In the genomic region with DNA sequence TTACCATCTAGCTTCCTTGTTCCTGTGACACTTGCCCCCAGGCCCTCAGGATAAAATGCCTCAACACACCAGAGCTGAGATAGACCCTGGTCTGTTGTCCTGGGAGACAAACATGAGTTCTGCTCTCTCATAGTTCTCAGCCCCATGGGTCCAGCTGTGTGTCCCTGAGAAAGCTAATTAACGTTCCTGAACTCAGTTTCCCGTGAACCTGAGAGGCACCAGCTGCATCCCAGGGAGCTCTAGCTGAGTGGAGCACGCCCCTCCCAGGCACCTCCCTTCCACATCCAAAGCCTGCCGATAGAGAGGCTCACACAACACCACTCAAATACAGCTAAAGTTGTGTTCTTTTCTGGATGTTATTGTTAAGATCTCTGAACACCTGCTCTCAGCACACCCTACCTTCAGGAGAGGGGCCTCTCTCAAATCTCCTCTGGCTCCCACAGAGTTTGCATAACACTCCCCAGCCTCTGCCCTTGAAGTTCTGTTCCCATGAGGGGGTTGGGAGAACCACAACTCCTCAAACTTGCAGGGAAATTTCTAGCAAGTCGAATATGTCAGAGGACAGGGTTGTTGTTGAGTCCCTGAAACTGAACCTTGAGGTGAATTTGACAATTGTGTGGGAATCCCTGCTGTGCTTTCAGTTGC, we compare ENCODE assay signal across 17 mouse cellular contexts. TPM values are rescaled to one million over a fixed set of nuclear protein-coding genes. Genes with fewer than 3 reads are reported as not detected.
DNase-seq lines count a peak whose midpoint lies in the region; ATAC-seq lines count a peak whose summit lies in the region.
"Had no signal": no experiment of that assay in that cellular context is flagged by ENCODE, and none has a peak within 500 bp of the region (broad histone marks: within the 10 kb centered on the region; RNA-seq: fewer than 3 reads in every experiment).

No protein-coding gene starts in this region.

- no peak overlapping the region for H3K4me2 ChIP-seq in forebrain, embryonic 15.5 days (replicated peaks)
- no peak overlapping the region for H3K4me2 ChIP-seq in lung, embryonic 16.5 days (ENCODE audit: low read depth, low read length)
- no peak overlapping the region for H3K4me2 ChIP-seq in intestine, embryonic 16.5 days (ENCODE audit: low read depth, low read length)
- H3K4me2 ChIP-seq: heart, embryonic 15.5 days; hindbrain, embryonic 15.5 days; midbrain, embryonic 15.5 days had no signal

- H3K4me1 ChIP-seq in forebrain, embryonic 10.5 days, result peaks cover 68% of the 10 kb centered on the region
- peaks cover 4% of the 10 kb centered on the region for H3K4me1 ChIP-seq in forebrain, embryonic 15.5 days
- H3K4me1 ChIP-seq in lung, embryonic 16.5 days (replicated peaks; ENCODE audit: control insufficient read depth, insufficient read depth, low read length), result peaks cover 27% of the 10 kb centered on the region
- H3K4me1 ChIP-seq in intestine, embryonic 16.5 days (ENCODE audit: control insufficient read depth, insufficient read depth, low read length), result peaks cover 53% of the 10 kb centered on the region

- no peak overlapping the region for H3K9ac ChIP-seq in forebrain, embryonic 15.5 days (replicated peaks)
- no peak overlapping the region for H3K9ac ChIP-seq in lung, embryonic 16.5 days (ENCODE audit: low read length)
- no peak overlapping the region for H3K9ac ChIP-seq in intestine, embryonic 16.5 days (ENCODE audit: low read depth, low read length)
- H3K9ac ChIP-seq: forebrain, postnatal 0 days; heart, embryonic 15.5 days; hindbrain, embryonic 15.5 days; midbrain, embryonic 15.5 days had no signal

- no peak for DNase-seq in forebrain, embryonic 10.5 days (ENCODE audit: extremely low spot score, low spot score)
- DNase-seq in lung, postnatal 25 days (ENCODE audit: low spot score), result no peak
- DNase-seq in retina, postnatal 1 day, result peak; percentile 41
- no peak for DNase-seq in gastrocnemius, adult 8-10 months (ENCODE audit: low spot score in 2 of 2)
- DNase-seq in ovary, postnatal 10 days (ENCODE audit: low spot score), result no peak
- DNase-seq: adrenal gland, postnatal 36 days; cerebellum, postnatal 36 days; forebrain, postnatal 0 days; gastrocnemius, postnatal 14 days; layer of hippocampus, adult 9-11 months had no signal

- WGBS in forebrain, embryonic 10.5 days, result 10% methylated on average over 5 of the region's 5 CpGs
- WGBS in forebrain, embryonic 15.5 days, result 13% methylated on average over 5 of the region's 5 CpGs
- WGBS in lung, embryonic 16.5 days, result 19% methylated on average over 5 of the region's 5 CpGs
- 19% methylated on average over 5 of the region's 5 CpGs for WGBS in intestine, embryonic 16.5 days

- no peak overlapping the region for H3K4me3 ChIP-seq in forebrain, embryonic 10.5 days
- H3K4me3 ChIP-seq in forebrain, embryonic 15.5 days, result no peak overlapping the region
- no peak overlapping the region for H3K4me3 ChIP-seq in lung, embryonic 16.5 days (ENCODE audit: low read length)
- H3K4me3 ChIP-seq in intestine, embryonic 16.5 days (ENCODE audit: low read length), result no peak overlapping the region
- H3K4me3 ChIP-seq: heart, embryonic 15.5 days; hindbrain, embryonic 15.5 days; midbrain, embryonic 15.5 days had no signal

- no peaks in the 10 kb centered on the region for H3K36me3 ChIP-seq in forebrain, embryonic 10.5 days (replicated peaks)
- no peaks in the 10 kb centered on the region for H3K36me3 ChIP-seq in forebrain, embryonic 15.5 days
- H3K36me3 ChIP-seq in lung, embryonic 16.5 days (ENCODE audit: control insufficient read depth, insufficient read depth, low read length), result no peaks in the 10 kb centered on the region
- H3K36me3 ChIP-seq in intestine, embryonic 16.5 days (ENCODE audit: control insufficient read depth, insufficient read depth, low read length), result no peaks in the 10 kb centered on the region
- H3K36me3 ChIP-seq: heart, embryonic 15.5 days; hindbrain, embryonic 15.5 days; midbrain, embryonic 15.5 days had no signal

- H3K27me3 ChIP-seq in forebrain, embryonic 10.5 days (ENCODE audit: poor library complexity, severe bottlenecking), result no peaks in the 10 kb centered on the region
- no peaks in the 10 kb centered on the region for H3K27me3 ChIP-seq in forebrain, embryonic 15.5 days
- H3K27me3 ChIP-seq in lung, embryonic 16.5 days (ENCODE audit: control insufficient read depth, insufficient read depth, low read depth, low read length), result no peaks in the 10 kb centered on the region; the same call in 1 of the 2 replicates
- no peaks in the 10 kb centered on the region for H3K27me3 ChIP-seq in intestine, embryonic 16.5 days (replicated peaks; ENCODE audit: control insufficient read depth, insufficient read depth, low read length)
- H3K27me3 ChIP-seq: heart, embryonic 15.5 days; hindbrain, embryonic 15.5 days; midbrain, embryonic 15.5 days had no signal

- H3K9me3 ChIP-seq in forebrain, embryonic 10.5 days, result no peaks in the 10 kb centered on the region
- H3K9me3 ChIP-seq in forebrain, embryonic 15.5 days, result no peaks in the 10 kb centered on the region
- no peaks in the 10 kb centered on the region for H3K9me3 ChIP-seq in lung, embryonic 16.5 days (ENCODE audit: control insufficient read depth, low read length)
- H3K9me3 ChIP-seq in intestine, embryonic 16.5 days (ENCODE audit: control insufficient read depth, low read length), result no peaks in the 10 kb centered on the region
- H3K9me3 ChIP-seq: heart, embryonic 15.5 days; hindbrain, embryonic 15.5 days; midbrain, embryonic 15.5 days had no signal

- ATAC-seq in forebrain, embryonic 15.5 days (replicated peaks), result no peak
- ATAC-seq in lung, embryonic 16.5 days (ENCODE audit: low read depth), result peak; percentile 58; the same call in 1 of the 2 replicates
- ATAC-seq in intestine, embryonic 16.5 days, result peak; percentile 24
- ATAC-seq: forebrain, postnatal 0 days; midbrain, embryonic 15.5 days had no signal

- H3K27ac ChIP-seq in forebrain, embryonic 10.5 days, result peak overlapping the region; percentile 81
- H3K27ac ChIP-seq in forebrain, embryonic 15.5 days (replicated peaks), result no peak overlapping the region
- H3K27ac ChIP-seq in lung, embryonic 16.5 days (ENCODE audit: low read length), result 0 out of 2 replicates have a peak overlapping the region, but pooled peaks have one; percentile 12
- no peak overlapping the region for H3K27ac ChIP-seq in intestine, embryonic 16.5 days (ENCODE audit: low read length)
- H3K27ac ChIP-seq: heart, embryonic 15.5 days; hindbrain, embryonic 15.5 days; macrophage; midbrain, embryonic 15.5 days had no signal

RNA-seq across cellular contexts. Expression of a gene that starts 28.4 kb away (rescaled TPM):
- polyA plus RNA-seq in forebrain, embryonic 10.5 days (2016; fragmentation: Nextera tagmentation; extraction: Ambion mirVana), result 22.1 and 25.5 TPM in 2 replicates
- polyA plus RNA-seq in forebrain, embryonic 15.5 days (2015; fragmentation: Nextera tagmentation; extraction: Ambion mirVana), result 7.0 and 7.6 TPM in 2 replicates
- polyA plus RNA-seq in lung, embryonic 16.5 days (2015; fragmentation: Nextera tagmentation; extraction: Ambion mirVana), result 18.0 and 19.5 TPM in 2 replicates
- polyA plus RNA-seq in intestine, embryonic 16.5 days (2015; fragmentation: Nextera tagmentation; extraction: Ambion mirVana), result 10.9 and 11.8 TPM in 2 replicates
- total RNA-seq in gastrocnemius, adult 8-10 months (2022), result 10 to 100 TPM; 44.2 to 62.0 (median 46.1) TPM

Comparison
In these comparisons a context has a peak if more than half of its experiments do, and no peak if none do; other contexts are left out.
1. H3K27ac ChIP-seq: peak in forebrain, embryonic 10.5 days (single experiment) and lung, embryonic 16.5 days (single experiment); none in forebrain, embryonic 15.5 days (single experiment) and intestine, embryonic 16.5 days (single experiment).